Mouse (Mus musculus) cerebellum, postnatal 10 days (tissue): Measurements from ENCODE around the gene Cdc25b.
"Not testable (repeated sequence)": the region's sequence is repeated elsewhere in the genome, so short reads cannot be mapped to it uniquely, and the experiment has no call there.

Experiments used
- DNase-seq, 2 experiments: peaks; one replicate each; pipeline ENCODE4 v3.0.0; 2021; ENCODE audit warnings: mixed read lengths in 2 of 2

Gene Cdc25b

GRCm38 (mm10) chr2:131196606-131197316, 10.0 kb downstream of the Cdc25b start:
- DNase-seq = no peak

- DNase-seq = no peak
Measured at GRCm38 (mm10) chr2:131200710-131201109, 14.0 kb downstream of the Cdc25b start.

GRCm38 (mm10) chr2:131201262-131201661, 14.5 kb downstream of the Cdc25b start:
- peak; percentile 53 to 64 for DNase-seq

GRCm38 (mm10) chr2:131203816-131204409, 17.2 kb downstream of the Cdc25b start:
- no peak for DNase-seq

GRCm38 (mm10) chr2:131204410-131204981, 17.7 kb downstream of the Cdc25b start:
- DNase-seq = peak; percentile 73 to 78

- no peak for DNase-seq
Measured at GRCm38 (mm10) chr2:131205521-131206182, 18.9 kb downstream of the Cdc25b start.

GRCm38 (mm10) chr2:131206778-131207177, 20.0 kb downstream of the Cdc25b start, which contains the start of gene Ap5s1:
Ap5s1 (plus strand) TSS chr2:131207078.
- DNase-seq = no peak

GRCm38 (mm10) chr2:131208356-131208755, 21.6 kb downstream of the Cdc25b start:
- no peak for DNase-seq

GRCm38 (mm10) chr2:131209125-131209795, 22.5 kb downstream of the Cdc25b start:
- DNase-seq = peak; percentile 52 to 63

- peak; percentile 97 to 98 for DNase-seq
Measured at GRCm38 (mm10) chr2:131209969-131210792, 23.4 kb downstream of the Cdc25b start.

- peak; percentile 52 to 56 for DNase-seq
Measured at GRCm38 (mm10) chr2:131211026-131211615, 24.4 kb downstream of the Cdc25b start.

GRCm38 (mm10) chr2:131213773-131214172, 27.0 kb downstream of the Cdc25b start:
- DNase-seq = peak in 1 of 2 experiments; percentile 17

- no peak for DNase-seq
Measured at GRCm38 (mm10) chr2:131215941-131216858, 29.5 kb downstream of the Cdc25b start.

GRCm38 (mm10) chr2:131220030-131220429, 33.3 kb downstream of the Cdc25b start:
- DNase-seq = no peak

- no peak for DNase-seq
Measured at GRCm38 (mm10) chr2:131221853-131222515, 35.2 kb downstream of the Cdc25b start.

GRCm38 (mm10) chr2:131222562-131222961, 35.8 kb downstream of the Cdc25b start:
- no peak for DNase-seq

GRCm38 (mm10) chr2:131223569-131223968, 36.8 kb downstream of the Cdc25b start:
- DNase-seq = no peak

GRCm38 (mm10) chr2:131225178-131225577, 38.4 kb downstream of the Cdc25b start:
- no peak for DNase-seq

- DNase-seq = not testable (repeated sequence)
Measured at GRCm38 (mm10) chr2:131226669-131227068, 39.9 kb downstream of the Cdc25b start.

- no peak for DNase-seq
Measured at GRCm38 (mm10) chr2:131227243-131227642, 40.5 kb downstream of the Cdc25b start.
